Mouse (Mus musculus) stomach, postnatal 0 days (tissue): ENCODE data around the gene Adgre1. TPM values are rescaled to one million over a fixed set of nuclear protein-coding genes. Genes with fewer than 3 reads are reported as not detected.

Experiments
- ATAC-seq: fragments of 200-750 bp; cut with Nextera tagmentation; 2 replicates; pipeline ENCODE4 v1.8.0; 2017; ENCODE audit not compliant: low FRiP score, low TSS enrichment
- DNase-seq: peaks from one replicate; pipeline ENCODE4 v3.0.0-alpha.2; 2016; ENCODE audit warnings: low spot score
- H3K27ac ChIP-seq: fragments of 300-500 bp; sonication (generic); replicated peaks from 2 replicates; pipeline ENCODE4 v1.5.1; 2014; ENCODE audit warnings: mild to moderate bottlenecking, control low read depth
- H3K27me3 ChIP-seq: fragments of 300-500 bp; sonication (generic); 2 replicates; pipeline ENCODE4 v1.6.1; 2014; ENCODE audit warnings: low read length; ENCODE audit not compliant: control insufficient read depth, insufficient read depth
- H3K36me3 ChIP-seq: fragments of 300-500 bp; sonication (generic); 2 replicates; pipeline ENCODE4 v1.6.1; 2014; ENCODE audit warnings: low read length, mixed read lengths; ENCODE audit not compliant: control insufficient read depth, insufficient read depth
- H3K4me1 ChIP-seq: fragments of 300-500 bp; sonication (generic); replicated peaks from 2 replicates; pipeline ENCODE4 v1.6.1; 2014; ENCODE audit warnings: antibody characterized with exemption; ENCODE audit not compliant: control insufficient read depth, insufficient read depth
- H3K4me2 ChIP-seq: fragments of 300-500 bp; sonication (generic); replicated peaks from 2 replicates; pipeline ENCODE4 v1.6.1; 2014; ENCODE audit warnings: low read depth, mild to moderate bottlenecking, control low read depth, moderate library complexity
- H3K4me3 ChIP-seq: fragments of 300-500 bp; sonication (generic); 2 replicates; pipeline ENCODE4 v1.5.1; 2014; ENCODE audit warnings: low read depth, low read length, control low read depth
- H3K9ac ChIP-seq: fragments of 300-500 bp; sonication (generic); 2 replicates; pipeline ENCODE4 v1.6.1; 2014; ENCODE audit warnings: mild to moderate bottlenecking, low read length, control low read depth, mixed read lengths
- H3K9me3 ChIP-seq: fragments of 300-500 bp; sonication (generic); 2 replicates; pipeline ENCODE4 v1.6.1; 2016; ENCODE audit warnings: low read length; ENCODE audit not compliant: control insufficient read depth
- CTCF ChIP-seq: IDR thresholded peaks from 2 replicates; pipeline ENCODE4 v1.5.1; 2016; ENCODE audit warnings: antibody characterized with exemption, low read depth, mild to moderate bottlenecking, moderate library complexity
- EP300 ChIP-seq: optimal IDR thresholded peaks from 2 replicates; pipeline ENCODE3; 2016; ENCODE audit warnings: antibody characterized with exemption
- WGBS: fragments of 180-500 bp; shearing (Covaris S2); extraction: QIAGEN DNeasy Blood & Tissue Kit; methylation state at CpG from one replicate; pipeline ENCODE4 v1.1.7; 2014; 5-methylcytosine and 5-hydroxymethylcytosine counted together
- polyA plus RNA-seq: library from polyadenylated mRNA; unstranded; fragments of >200 nt; fragmentation: Nextera tagmentation; extraction: Ambion mirVana; gene quantifications from 2 replicates; pipeline ENCODE4 v1.2.1, GENCODE M21; 2015

Gene Adgre1
- polyA plus RNA-seq, 1 experiment from 2014 or later, result 4.6 TPM

GRCm38 (mm10) chr17:57341568-57341967, 16.9 kb upstream of the Adgre1 start:
- no peaks in the 10 kb centered on the region for H3K36me3 ChIP-seq
- 67% methylated on average over 4 of the region's 4 CpGs for WGBS

GRCm38 (mm10) chr17:57344029-57344707, 14.3 kb upstream of the Adgre1 start:
- 58% methylated on average over 2 of the region's 2 CpGs for WGBS
- Histone ChIP-seq H3K36me3 (no peaks in the 10 kb centered on the region), H3K4me1 (no peaks in the 10 kb centered on the region), H3K9me3 (no peaks in the 10 kb centered on the region), H3K9ac (no peak overlapping the region), H3K4me2 (no peak overlapping the region), H3K27ac (no peak overlapping the region), H3K4me3 (no peak overlapping the region), H3K27me3 (no peaks in the 10 kb centered on the region)
- DNase-seq (no peak), ATAC-seq (no peak)
- TF ChIP-seq CTCF (no peak), EP300 (no peak)

More at GRCm38 (mm10) chr17:57341568-57341967, 16.9 kb upstream of the Adgre1 start:
- H3K9me3 ChIP-seq, result no peaks in the 10 kb centered on the region
- TF ChIP-seq CTCF (no peak), EP300 (no peak)
- H3K27me3 ChIP-seq, result no peaks in the 10 kb centered on the region
- no peaks in the 10 kb centered on the region for H3K4me1 ChIP-seq
- ATAC-seq, result no peak
- no peak overlapping the region for H3K27ac ChIP-seq
- H3K4me3 ChIP-seq, result no peak overlapping the region
- H3K4me2 ChIP-seq, result no peak overlapping the region
- no peak for DNase-seq
- H3K9ac ChIP-seq, result no peak overlapping the region

- no peak for ATAC-seq
- Histone ChIP-seq H3K4me1 (no peaks in the 10 kb centered on the region), H3K27ac (no peak overlapping the region), H3K4me3 (no peak overlapping the region), H3K36me3 (no peaks in the 10 kb centered on the region), H3K27me3 (no peaks in the 10 kb centered on the region), H3K9me3 (no peaks in the 10 kb centered on the region), H3K9ac (no peak overlapping the region), H3K4me2 (no peak overlapping the region)
- WGBS, result 60% methylated on average over 6 of the region's 6 CpGs
- no peak for DNase-seq
- TF ChIP-seq CTCF, result no peak
- TF ChIP-seq EP300, result no peak
Measured at GRCm38 (mm10) chr17:57347017-57347416, 11.5 kb upstream of the Adgre1 start.

GRCm38 (mm10) chr17:57347781-57348180, 10.7 kb upstream of the Adgre1 start:
- WGBS, result 75% methylated on average over 2 of the region's 2 CpGs
- TF ChIP-seq EP300 (no peak), CTCF (no peak)

GRCm38 (mm10) chr17:57349067-57349466, 9.4 kb upstream of the Adgre1 start:
- Histone ChIP-seq H3K9ac (no peak overlapping the region), H3K4me3 (no peak overlapping the region), H3K36me3 (no peaks in the 10 kb centered on the region), H3K4me1 (no peaks in the 10 kb centered on the region), H3K4me2 (no peak overlapping the region), H3K9me3 (no peaks in the 10 kb centered on the region), H3K27me3 (no peaks in the 10 kb centered on the region), H3K27ac (no peak overlapping the region)
- 62% methylated on average over 5 of the region's 5 CpGs for WGBS
- DNase-seq (no peak), ATAC-seq (no peak)
- TF ChIP-seq CTCF (no peak), EP300 (no peak)

More at GRCm38 (mm10) chr17:57347781-57348180, 10.7 kb upstream of the Adgre1 start:
- Histone ChIP-seq H3K9me3 (no peaks in the 10 kb centered on the region), H3K4me1 (no peaks in the 10 kb centered on the region), H3K36me3 (no peaks in the 10 kb centered on the region), H3K4me2 (no peak overlapping the region), H3K4me3 (no peak overlapping the region), H3K27ac (no peak overlapping the region), H3K9ac (no peak overlapping the region), H3K27me3 (no peaks in the 10 kb centered on the region)
- DNase-seq (no peak), ATAC-seq (no peak)

- TF ChIP-seq EP300, result no peak
- TF ChIP-seq CTCF, result no peak
- DNase-seq, result no peak
- Histone ChIP-seq H3K36me3 (no peaks in the 10 kb centered on the region), H3K9me3 (no peaks in the 10 kb centered on the region), H3K4me1 (no peaks in the 10 kb centered on the region), H3K9ac (no peak overlapping the region), H3K27me3 (no peaks in the 10 kb centered on the region), H3K27ac (no peak overlapping the region), H3K4me2 (no peak overlapping the region), H3K4me3 (no peak overlapping the region)
- no peak for ATAC-seq
- 83% methylated on average over 5 of the region's 5 CpGs for WGBS
Measured at GRCm38 (mm10) chr17:57350212-57350611, 8.3 kb upstream of the Adgre1 start.
